Mouse (Mus musculus): ENCODE data around the gene Lpin2. TPM values are rescaled to one million over a fixed set of nuclear protein-coding genes. Genes with fewer than 3 reads are reported as not detected.

The Lpin2 gene
- 314 and 342 TPM in 2 replicates for total RNA-seq (2014; rRNA removed)
- polyA plus RNA-seq (2012; rRNA removed): 22.4 and 24.9 TPM in 2 replicates

DNA sequence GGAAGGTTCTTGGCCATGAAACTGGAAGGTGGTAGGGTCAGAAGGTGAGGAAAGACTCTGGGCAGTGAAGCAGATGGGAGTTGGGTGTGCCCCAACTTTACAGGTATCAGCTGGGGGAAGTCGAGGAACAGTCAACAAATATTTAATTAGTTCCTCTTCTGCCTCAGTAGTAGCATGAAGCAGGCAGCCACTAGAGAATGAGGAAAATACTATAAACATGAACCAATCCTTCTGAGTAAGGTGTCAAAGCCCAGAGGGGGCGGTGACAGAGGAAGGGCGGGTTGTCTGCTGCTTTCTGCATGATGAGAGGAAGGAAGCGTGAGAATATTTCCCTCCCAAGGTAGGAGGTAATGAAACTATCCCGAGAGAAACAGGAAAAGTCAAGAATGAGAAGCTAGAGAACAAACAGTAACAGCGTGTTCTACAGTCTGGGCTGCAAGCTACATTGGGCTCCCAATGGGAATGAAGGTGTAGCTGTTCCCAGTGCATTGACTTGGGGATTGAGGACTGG is at the start of gene Lpin2:
TSS of gene Lpin2 (plus strand) at position 350 of the 511 bp plus-strand sequence.
- Histone ChIP-seq H3K4me1 (ENCODE audit: control insufficient read depth, insufficient read depth, low read length) (peaks cover 10% of the 10 kb centered on the region; the same call in 1 of the 2 replicates), H3K36me3 (ENCODE audit: control insufficient read depth, insufficient read depth, low read length) (no peaks in the 10 kb centered on the region), H3K27me3 (ENCODE audit: control insufficient read depth, insufficient read depth, low read length) (no peaks in the 10 kb centered on the region), H3K9ac (ENCODE audit: low read depth, low read length) (peak within 1 kb of the TSS; percentile 57), H3K4me3 (ENCODE audit: insufficient read depth, low read depth, low read length) (peak within 1 kb of the TSS; percentile 75), H3K79me2 (ENCODE audit: control insufficient read depth, insufficient read depth, low read length) (peaks cover 21% of the 10 kb centered on the region), H3K27ac (replicated peaks; ENCODE audit: insufficient read depth, low read depth, low read length) (peak within 1 kb of the TSS; percentile 65)
- no peak for TF ChIP-seq POLR2A (IDR thresholded peaks at IDR 0.05; ENCODE audit: extremely low read depth, insufficient read depth, low read length)
- TF ChIP-seq CTCF (IDR thresholded peaks at IDR 0.05; ENCODE audit: low read depth, low read length): no peak
- 35% methylated on average over 6 of the region's 6 CpGs for WGBS
- DNase-seq (ENCODE audit: extremely low read depth, low read depth, low spot score): peak; percentile 48

DNA sequence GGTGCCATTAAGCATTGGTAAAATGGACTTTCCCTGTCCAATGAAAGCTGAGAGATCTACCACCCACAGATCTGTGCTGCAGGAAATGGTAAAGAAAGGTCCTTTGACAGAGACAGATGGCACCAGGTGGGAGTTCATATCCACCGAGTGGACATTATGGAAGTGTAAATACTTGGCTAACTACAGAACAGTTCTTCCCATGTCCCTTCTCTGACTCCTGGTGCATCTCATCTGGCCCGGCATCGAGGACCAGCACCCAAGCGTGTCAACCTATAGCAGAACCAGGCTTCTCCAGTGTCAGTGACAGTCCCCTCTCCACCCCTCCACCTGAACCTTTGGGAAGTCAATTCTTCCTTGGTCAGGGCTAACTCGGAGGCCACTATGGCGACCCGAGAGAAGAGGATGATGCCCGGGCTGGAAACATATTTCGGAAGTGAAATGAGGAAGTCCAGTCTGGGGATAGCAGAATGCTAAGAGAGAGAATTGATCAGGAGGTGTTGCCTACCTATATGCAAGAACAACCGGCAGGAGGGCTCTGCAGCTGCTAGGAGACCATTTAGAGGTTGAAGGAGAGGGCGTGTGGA is 49.4 kb upstream of the Lpin2 start:
- H3K27me3 ChIP-seq (ENCODE audit: control insufficient read depth, insufficient read depth, low read length): no peaks in the 10 kb centered on the region
- no peak for DNase-seq (ENCODE audit: extremely low read depth, low read depth, low spot score)
- H3K4me1 ChIP-seq (ENCODE audit: control insufficient read depth, insufficient read depth, low read length): peaks cover 3% of the 10 kb centered on the region; the same call in 1 of the 2 replicates
- no peak overlapping the region for H3K27ac ChIP-seq (replicated peaks; ENCODE audit: insufficient read depth, low read depth, low read length)
- H3K79me2 ChIP-seq (ENCODE audit: control insufficient read depth, insufficient read depth, low read length): no peaks in the 10 kb centered on the region
- no peak overlapping the region for H3K4me3 ChIP-seq (ENCODE audit: insufficient read depth, low read depth, low read length)
- 90% methylated on average over 11 of the region's 11 CpGs for WGBS
- TF ChIP-seq POLR2A (IDR thresholded peaks at IDR 0.05; ENCODE audit: extremely low read depth, insufficient read depth, low read length) (no peak), CTCF (IDR thresholded peaks at IDR 0.05; ENCODE audit: low read depth, low read length) (no peak)
- no peak overlapping the region for H3K9ac ChIP-seq (ENCODE audit: low read depth, low read length)
- no peaks in the 10 kb centered on the region for H3K36me3 ChIP-seq (ENCODE audit: control insufficient read depth, insufficient read depth, low read length)

- TF ChIP-seq CTCF (IDR thresholded peaks at IDR 0.05; ENCODE audit: low read depth, low read length) (no peak), POLR2A (IDR thresholded peaks at IDR 0.05; ENCODE audit: extremely low read depth, insufficient read depth, low read length) (no peak)
- H3K27ac ChIP-seq (replicated peaks; ENCODE audit: insufficient read depth, low read depth, low read length): no peak overlapping the region
- WGBS: 94% methylated on average over 3 of the region's 3 CpGs
Measured at GRCm38 (mm10) chr17:71134441-71134955, 47.9 kb upstream of the Lpin2 start.

DNA sequence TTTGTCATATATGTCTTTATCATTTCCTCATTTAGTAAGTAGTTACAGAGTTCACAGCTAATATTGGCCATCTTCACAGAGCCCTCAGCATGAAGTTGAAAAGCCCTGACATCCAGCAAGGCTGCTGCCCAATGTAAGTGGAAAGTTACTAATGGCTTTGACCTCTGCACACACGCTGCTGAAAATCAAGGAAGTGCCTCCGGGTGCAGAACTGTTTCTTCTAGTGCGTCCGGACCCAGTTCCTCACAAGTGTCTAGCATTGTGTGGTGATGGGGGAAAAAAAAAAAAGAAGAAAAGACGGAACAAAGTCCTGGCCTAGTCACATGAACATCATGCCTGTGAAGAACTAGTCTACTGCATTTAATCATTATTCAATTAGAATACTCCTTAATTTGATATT is 47.3 kb upstream of the Lpin2 start:
- Histone ChIP-seq H3K27me3 (ENCODE audit: control insufficient read depth, insufficient read depth, low read length) (no peaks in the 10 kb centered on the region), H3K27ac (replicated peaks; ENCODE audit: insufficient read depth, low read depth, low read length) (no peak overlapping the region), H3K36me3 (ENCODE audit: control insufficient read depth, insufficient read depth, low read length) (no peaks in the 10 kb centered on the region), H3K79me2 (ENCODE audit: control insufficient read depth, insufficient read depth, low read length) (no peaks in the 10 kb centered on the region), H3K9ac (ENCODE audit: low read depth, low read length) (no peak overlapping the region), H3K4me3 (ENCODE audit: insufficient read depth, low read depth, low read length) (no peak overlapping the region), H3K4me1 (ENCODE audit: control insufficient read depth, insufficient read depth, low read length) (peaks cover 4% of the 10 kb centered on the region; the same call in 1 of the 2 replicates)
- 69% methylated on average over 5 of the region's 5 CpGs for WGBS
- peak; percentile 54 for DNase-seq (ENCODE audit: extremely low read depth, low read depth, low spot score)
- no peak for TF ChIP-seq POLR2A (IDR thresholded peaks at IDR 0.05; ENCODE audit: extremely low read depth, insufficient read depth, low read length)
- TF ChIP-seq CTCF (IDR thresholded peaks at IDR 0.05; ENCODE audit: low read depth, low read length): no peak

More at GRCm38 (mm10) chr17:71134441-71134955, 47.9 kb upstream of the Lpin2 start:
- no peak for DNase-seq (ENCODE audit: extremely low read depth, low read depth, low spot score)
- Histone ChIP-seq H3K27me3 (ENCODE audit: control insufficient read depth, insufficient read depth, low read length) (no peaks in the 10 kb centered on the region), H3K36me3 (ENCODE audit: control insufficient read depth, insufficient read depth, low read length) (no peaks in the 10 kb centered on the region), H3K79me2 (ENCODE audit: control insufficient read depth, insufficient read depth, low read length) (no peaks in the 10 kb centered on the region), H3K4me3 (ENCODE audit: insufficient read depth, low read depth, low read length) (no peak overlapping the region), H3K9ac (ENCODE audit: low read depth, low read length) (no peak overlapping the region), H3K4me1 (ENCODE audit: control insufficient read depth, insufficient read depth, low read length) (peaks cover 4% of the 10 kb centered on the region; the same call in 1 of the 2 replicates)

DNA sequence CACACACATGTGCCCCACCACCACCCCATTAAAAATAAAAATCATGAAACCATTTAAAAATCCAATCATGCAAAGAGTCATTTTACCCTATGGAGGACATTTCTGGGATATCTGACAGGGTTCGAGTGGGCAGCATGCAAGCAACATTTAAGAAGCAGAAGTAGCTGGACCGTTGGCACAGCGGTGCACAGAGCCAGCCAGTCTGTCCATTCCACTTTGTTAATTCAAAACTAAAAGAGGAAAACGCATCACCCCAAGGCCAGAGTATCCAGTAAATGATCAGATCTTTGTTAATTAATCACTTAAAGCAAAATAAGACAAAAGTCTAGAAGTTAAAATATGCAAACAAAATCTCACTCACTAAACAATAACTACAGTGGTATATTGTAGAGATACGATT is 46.5 kb upstream of the Lpin2 start:
- WGBS: 90% methylated on average over 5 of the region's 5 CpGs
- no peak for DNase-seq (ENCODE audit: extremely low read depth, low read depth, low spot score)
- TF ChIP-seq POLR2A (IDR thresholded peaks at IDR 0.05; ENCODE audit: extremely low read depth, insufficient read depth, low read length): no peak
- no peak for TF ChIP-seq CTCF (IDR thresholded peaks at IDR 0.05; ENCODE audit: low read depth, low read length)
- peaks cover 4% of the 10 kb centered on the region; the same call in 1 of the 2 replicates for H3K4me1 ChIP-seq (ENCODE audit: control insufficient read depth, insufficient read depth, low read length)
- H3K27me3 ChIP-seq (ENCODE audit: control insufficient read depth, insufficient read depth, low read length): no peaks in the 10 kb centered on the region
- no peak overlapping the region for H3K4me3 ChIP-seq (ENCODE audit: insufficient read depth, low read depth, low read length)
- H3K36me3 ChIP-seq (ENCODE audit: control insufficient read depth, insufficient read depth, low read length): no peaks in the 10 kb centered on the region
- no peaks in the 10 kb centered on the region for H3K79me2 ChIP-seq (ENCODE audit: control insufficient read depth, insufficient read depth, low read length)
- no peak overlapping the region for H3K27ac ChIP-seq (replicated peaks; ENCODE audit: insufficient read depth, low read depth, low read length)
- no peak overlapping the region for H3K9ac ChIP-seq (ENCODE audit: low read depth, low read length)

Data from liver, adult 2 months (tissue).